Mouse (Mus musculus): ENCODE data around the gene Hnrnpm.
"Not testable (repeated sequence)": the region's sequence is repeated elsewhere in the genome, so short reads cannot be mapped to it uniquely, and the experiment has no call there.

The Hnrnpm gene

GRCm38 (mm10) chr17:33673837-33674236 lies 12.8 kb downstream of the Hnrnpm start:
- peak; percentile 28 for DNase-seq (ENCODE audit: low read depth, low spot score)

GRCm38 (mm10) chr17:33669681-33670080 lies 17.0 kb downstream of the Hnrnpm start:
- DNase-seq (ENCODE audit: low read depth, low spot score) = no peak

- no peak for DNase-seq (ENCODE audit: low read depth, low spot score)
Observed at GRCm38 (mm10) chr17:33666813-33667212, 19.8 kb downstream of the Hnrnpm start.

GRCm38 (mm10) chr17:33649781-33650475 lies 36.7 kb downstream of the Hnrnpm start:
- no peak for DNase-seq (ENCODE audit: low read depth, low spot score)

- no peak for DNase-seq (ENCODE audit: low read depth, low spot score)
Observed at GRCm38 (mm10) chr17:33645073-33645472, 41.6 kb downstream of the Hnrnpm start.

GRCm38 (mm10) chr17:33644068-33644467 lies 42.6 kb downstream of the Hnrnpm start:
- no peak for DNase-seq (ENCODE audit: low read depth, low spot score)

GRCm38 (mm10) chr17:33639743-33640142 lies 46.9 kb downstream of the Hnrnpm start:
- DNase-seq (ENCODE audit: low read depth, low spot score) = no peak

GRCm38 (mm10) chr17:33637516-33638276 lies 49.0 kb downstream of the Hnrnpm start, which contains the start of gene Pram1:
Pram1 (plus strand) TSS chr17:33638056.
- DNase-seq (ENCODE audit: low read depth, low spot score) = no peak

GRCm38 (mm10) chr17:33637038-33637437 lies 49.6 kb downstream of the Hnrnpm start:
- no peak for DNase-seq (ENCODE audit: low read depth, low spot score)

- no peak for DNase-seq (ENCODE audit: low read depth, low spot score)
Observed at GRCm38 (mm10) chr17:33631796-33632195, 54.9 kb downstream of the Hnrnpm start.

- DNase-seq (ENCODE audit: low read depth, low spot score) = no peak
Observed at GRCm38 (mm10) chr17:33631236-33631635, 55.4 kb downstream of the Hnrnpm start.

- DNase-seq (ENCODE audit: low read depth, low spot score) = no peak
Observed at GRCm38 (mm10) chr17:33630171-33630895, 56.3 kb downstream of the Hnrnpm start.

GRCm38 (mm10) chr17:33629487-33630125 lies 57.1 kb downstream of the Hnrnpm start:
- DNase-seq (ENCODE audit: low read depth, low spot score) = no peak

- peak; percentile 95 for DNase-seq (ENCODE audit: low read depth, low spot score)
Observed at GRCm38 (mm10) chr17:33628621-33629486, 57.8 kb downstream of the Hnrnpm start, which contains the start of gene Zfp414. Zfp414 (plus strand) TSS chr17:33629090.

GRCm38 (mm10) chr17:33627281-33627680 lies 59.4 kb downstream of the Hnrnpm start:
- DNase-seq (ENCODE audit: low read depth, low spot score) = no peak

GRCm38 (mm10) chr17:33613726-33614125 lies 72.9 kb downstream of the Hnrnpm start:
- not testable (repeated sequence) for DNase-seq (ENCODE audit: low read depth, low spot score)

- DNase-seq (ENCODE audit: low read depth, low spot score) = no peak
Observed at GRCm38 (mm10) chr17:33610548-33610947, 76.1 kb downstream of the Hnrnpm start.

- DNase-seq (ENCODE audit: low read depth, low spot score) = no peak
Observed at GRCm38 (mm10) chr17:33607273-33607672, 79.4 kb downstream of the Hnrnpm start.

- no peak for DNase-seq (ENCODE audit: low read depth, low spot score)
Observed at GRCm38 (mm10) chr17:33601947-33602346, 84.7 kb downstream of the Hnrnpm start.

GRCm38 (mm10) chr17:33600831-33601230 lies 85.8 kb downstream of the Hnrnpm start:
- no peak for DNase-seq (ENCODE audit: low read depth, low spot score)

Measured in A20 (cell line).